Mouse (Mus musculus) heart, postnatal 36 days (tissue): Measurements from ENCODE around the gene Cln5. TPM values are rescaled to one million over a fixed set of nuclear protein-coding genes. Genes with fewer than 3 reads are reported as not detected.

Experiments
- DNase-seq, 2 experiments: peaks; one replicate each; pipeline ENCODE4 v3.0.0; 2021 to 2022
- intact Hi-C: fragments of 180-260 bp; cut with DNase I; formaldehyde crosslinking; loops from one replicate; pipeline ENCODE4 v1.15.1; 2025
- total RNA-seq, 2 experiments: library from RNA; stranded (reverse); gene quantifications; 2 replicates each; pipeline ENCODE4 v1.2.3; 2021

Gene Cln5
- total RNA-seq, 2 experiments from 2014 or later = 17.0 to 18.7 TPM

- no peak for DNase-seq
- intact Hi-C loops = no loop called here
These were observed 32.8 kb downstream of the Cln5 start for GRCm38 (mm10) chr14:103102731-103103335.

DNA sequence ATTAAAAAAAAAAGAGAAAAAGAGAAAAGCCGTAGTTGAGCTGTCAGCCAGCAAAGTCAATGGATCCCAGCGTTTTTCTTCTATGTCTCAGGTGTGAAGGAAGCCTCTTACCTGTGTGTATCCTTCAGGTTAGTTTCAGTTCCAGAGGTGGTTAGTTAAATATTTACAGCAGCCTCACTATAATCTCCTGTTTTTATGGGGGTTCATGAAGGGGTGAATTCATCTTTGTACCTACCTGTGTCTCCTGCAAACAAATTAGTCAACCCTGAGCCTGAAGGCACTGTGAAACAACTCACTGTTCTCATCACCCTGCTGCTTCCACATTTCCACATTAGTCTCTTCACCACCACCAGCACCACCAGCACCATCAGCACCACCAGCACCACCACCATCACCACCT is 36.3 kb downstream of the Cln5 start:
- intact Hi-C loops = no loop called here

GRCm38 (mm10) chr14:103109971-103110370 is 40.0 kb downstream of the Cln5 start:
- DNase-seq = no peak
- intact Hi-C loops = no loop called here

More for the DNA sequence above, 36.3 kb downstream of the Cln5 start:
- no peak for DNase-seq

DNA sequence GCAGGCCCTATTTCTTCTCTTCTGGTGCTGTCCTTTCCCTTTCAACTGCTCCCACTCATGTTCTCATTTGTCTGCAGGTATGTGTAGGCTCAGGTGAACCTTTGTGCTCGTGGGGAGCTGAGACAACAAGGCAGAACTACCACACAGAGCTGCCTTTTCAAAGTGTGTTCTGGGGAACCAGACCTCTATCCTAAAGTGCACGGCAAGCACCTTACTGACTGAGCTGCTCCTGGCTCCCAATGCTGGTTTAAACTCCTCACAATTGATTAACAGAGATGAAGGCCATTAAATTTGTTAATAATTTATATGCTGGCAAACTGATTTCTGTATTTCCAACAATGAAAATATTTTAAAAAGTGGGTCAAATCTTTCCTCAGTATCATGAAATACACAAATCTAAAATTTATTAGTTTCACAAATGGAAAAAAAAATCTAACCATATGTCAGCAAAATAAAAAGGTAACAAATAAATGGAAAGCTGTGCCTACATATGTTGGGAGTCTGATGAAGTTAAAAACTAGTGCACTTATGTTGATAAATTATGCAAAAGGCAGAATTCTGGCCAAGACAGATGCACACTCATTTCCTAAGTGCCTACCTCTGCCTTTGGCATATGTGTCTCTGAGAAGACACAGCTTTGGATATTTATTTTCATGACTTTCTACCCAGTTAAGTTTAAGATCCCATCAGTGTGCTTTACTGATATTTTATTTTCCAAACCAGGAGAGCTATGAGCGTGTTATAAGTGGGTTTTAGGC is 42.8 kb downstream of the Cln5 start:
- no peak for DNase-seq
- intact Hi-C loops = no loop called here

DNA sequence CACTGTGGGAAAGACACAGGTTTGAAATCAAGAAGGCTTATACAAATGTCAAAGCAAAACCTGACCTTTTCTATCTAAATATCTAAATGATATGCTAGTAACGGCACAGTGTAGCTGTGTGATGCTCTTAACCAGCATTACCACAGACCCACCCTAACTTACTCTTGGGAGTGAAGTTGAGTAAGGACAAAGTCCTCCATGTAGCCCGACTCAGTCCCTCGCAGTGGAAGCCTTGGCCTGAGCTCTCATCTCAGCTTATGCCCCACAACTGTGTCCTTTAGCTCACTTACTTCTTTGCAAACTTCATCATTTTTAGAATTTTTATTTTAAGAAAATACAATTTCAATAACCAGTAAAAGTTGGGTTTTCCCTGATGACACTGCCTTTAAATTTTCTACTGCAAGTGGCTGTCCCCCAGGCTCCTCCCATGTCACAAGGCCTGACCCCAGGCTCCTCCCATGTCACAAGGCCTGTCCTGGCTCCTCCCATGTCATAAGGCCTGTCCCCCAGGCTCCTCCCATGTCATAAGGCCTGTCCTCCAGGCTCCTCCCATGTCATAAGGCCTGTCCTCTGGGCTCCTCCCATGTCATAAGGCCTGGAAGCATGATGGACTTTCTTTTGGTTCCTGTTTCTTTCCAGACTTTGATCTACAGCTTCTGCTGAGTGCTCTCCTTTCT is 45.1 kb downstream of the Cln5 start:
- intact Hi-C loops = no loop called here
- DNase-seq = no peak

DNA sequence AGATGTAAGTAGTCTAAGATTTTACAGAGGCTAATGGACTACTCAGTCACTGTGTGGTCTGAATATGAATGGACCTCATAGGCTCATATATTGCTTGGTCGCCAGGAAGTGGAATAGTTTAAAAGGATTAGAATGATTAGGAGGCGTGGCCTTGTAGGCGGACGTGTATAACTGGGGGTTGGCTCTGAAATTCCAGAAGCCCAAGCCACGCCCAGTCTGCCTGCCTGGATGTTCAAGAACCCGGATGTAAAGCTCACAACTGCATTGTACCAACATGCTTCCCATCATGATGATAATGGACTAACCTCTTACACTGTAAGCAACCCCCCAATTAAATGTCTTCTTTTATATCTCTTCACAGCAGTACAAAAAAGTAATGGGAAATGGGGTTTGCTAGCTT is 55.7 kb downstream of the Cln5 start:
- intact Hi-C loops = no loop called here
- DNase-seq = no peak

Other genes starting within 250 kb of the Cln5 start
- gene Kctd12, start 87.6 kb upstream of the Cln5 start, total RNA-seq = 10 to 100 TPM; 20.7 to 23.3 TPM
- not detected for gene Acod1, start 23.2 kb upstream of the Cln5 start, total RNA-seq
- gene Fbxl3, start 29.4 kb downstream of the Cln5 start, total RNA-seq = 10 to 100 TPM; 57.5 to 65.3 TPM